Mouse (Mus musculus) embryonic facial prominence, embryonic 14.5 days (tissue): ENCODE measurements at regions not wholly inside any gene's neighbourhood (a gene's known extent, or its start where the extent isn't known, plus 50 kb on each side); places are given as distances from the start of the nearest gene placed in this dataset.
A peak's percentile ranks its signal among the peaks of the same experiment; 100 is the strongest.
"Not testable (repeated sequence)": the region's sequence is repeated elsewhere in the genome, so short reads cannot be mapped to it uniquely, and the experiment has no call there.

ENCODE experiments used
- ATAC-seq: fragments of 200-750 bp; cut with Nextera tagmentation; 2 replicates; pipeline ENCODE4 v1.8.0; 2017; ENCODE audit warnings: low read depth, moderate number of reproducible peaks, moderate TSS enrichment
- DNase-seq: peaks from one replicate; pipeline ENCODE4 v3.0.0-alpha.2; 2015; ENCODE audit warnings: low spot score
- H3K27ac ChIP-seq: fragments of 300-500 bp; sonication (generic); replicated peaks from 2 replicates; pipeline ENCODE4 v1.5.1; 2014; ENCODE audit warnings: low read depth, mild to moderate bottlenecking, low read length, moderate library complexity
- H3K27me3 ChIP-seq: fragments of 300-500 bp; sonication (generic); replicated peaks from 2 replicates; pipeline ENCODE4 v1.6.1; 2014; ENCODE audit warnings: low read length; ENCODE audit not compliant: control insufficient read depth, insufficient read depth
- H3K36me3 ChIP-seq: fragments of 300-500 bp; sonication (generic); 2 replicates; pipeline ENCODE4 v1.6.1; 2014; ENCODE audit warnings: low read length, mixed read lengths; ENCODE audit not compliant: control insufficient read depth, insufficient read depth
- H3K4me1 ChIP-seq: fragments of 300-500 bp; sonication (generic); 2 replicates; pipeline ENCODE4 v1.6.1; 2014; ENCODE audit warnings: antibody characterized with exemption, low read length; ENCODE audit not compliant: control insufficient read depth, insufficient read depth
- H3K4me2 ChIP-seq: fragments of 300-500 bp; sonication (generic); 2 replicates; pipeline ENCODE4 v1.6.1; 2014; ENCODE audit warnings: low read depth, mild to moderate bottlenecking, low read length, moderate library complexity, mixed read lengths
- H3K4me3 ChIP-seq: fragments of 300-500 bp; sonication (generic); 2 replicates; pipeline ENCODE4 v1.5.1; 2014; ENCODE audit warnings: low read depth, mild to moderate bottlenecking, low read length
- H3K9ac ChIP-seq: fragments of 300-500 bp; sonication (generic); 2 replicates; pipeline ENCODE4 v1.6.1; 2014; ENCODE audit warnings: low read depth, mild to moderate bottlenecking, low read length, moderate library complexity, mixed read lengths
- H3K9me3 ChIP-seq: fragments of 300-500 bp; sonication (generic); 2 replicates; pipeline ENCODE4 v1.6.1; 2016; ENCODE audit warnings: low read length; ENCODE audit not compliant: control insufficient read depth
- WGBS: fragments of 180-500 bp; shearing (Covaris S2); extraction: QIAGEN DNeasy Blood & Tissue Kit; methylation state at CpG from one replicate; pipeline ENCODE4 v1.1.7; 2014; 5-methylcytosine and 5-hydroxymethylcytosine counted together

DNA sequence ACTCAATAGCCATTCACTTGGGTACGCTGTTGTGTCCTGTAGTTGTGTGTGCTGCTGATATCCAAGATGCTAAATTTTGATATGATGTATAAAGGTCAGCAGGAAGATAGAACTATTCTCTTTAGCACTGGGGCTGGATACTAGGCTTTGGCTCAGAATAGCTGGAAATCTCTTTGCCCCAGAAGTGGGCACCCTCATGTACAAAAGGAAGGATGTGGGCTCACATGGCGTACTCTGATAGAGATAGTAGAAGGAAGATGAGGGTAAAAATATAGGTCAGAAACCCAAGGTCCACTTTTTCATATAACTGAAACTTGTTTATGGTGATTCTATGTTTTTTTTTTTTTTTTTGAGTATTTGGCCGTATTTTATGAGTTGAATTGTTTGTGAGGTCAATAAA, 1001.0 kb downstream of the Car8 start:
- DNase-seq = no peak
- Histone ChIP-seq H3K36me3 (no peaks in the 10 kb centered on the region), H3K9me3 (peaks cover 13% of the 10 kb centered on the region), H3K4me1 (no peaks in the 10 kb centered on the region), H3K27me3 (no peaks in the 10 kb centered on the region), H3K4me2 (no peak overlapping the region), H3K4me3 (no peak overlapping the region), H3K9ac (no peak overlapping the region), H3K27ac (no peak overlapping the region)
- 86% methylated on average over 3 of the region's 3 CpGs for WGBS
- no peak for ATAC-seq

DNA sequence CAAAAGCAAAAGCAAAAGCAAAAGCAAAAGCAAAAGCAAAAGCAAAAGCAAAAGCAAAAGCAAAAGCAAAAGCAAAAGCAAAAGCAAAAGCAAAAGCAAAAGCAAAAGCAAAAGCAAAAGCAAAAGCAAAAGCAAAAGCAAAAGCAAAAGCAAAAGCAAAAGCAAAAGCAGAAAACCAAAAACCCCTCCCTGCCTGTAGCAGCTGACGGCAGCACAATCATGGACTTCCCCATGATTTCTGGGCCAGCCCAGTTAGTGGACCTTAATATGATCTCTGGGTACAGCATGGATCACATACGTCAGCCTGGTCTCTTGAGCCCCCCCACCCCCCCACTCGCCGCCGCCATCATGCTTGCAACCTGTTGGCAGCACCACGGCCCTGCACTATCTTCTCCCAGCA, 1004.3 kb downstream of the Car8 start:
- not testable (repeated sequence) for H3K9ac ChIP-seq, H3K4me1 ChIP-seq, H3K4me2 ChIP-seq, H3K27ac ChIP-seq, H3K36me3 ChIP-seq, ATAC-seq, DNase-seq, H3K4me3 ChIP-seq, H3K27me3 ChIP-seq
- 98% methylated on average over 6 of the region's 6 CpGs for WGBS
- peaks cover 13% of the 10 kb centered on the region for H3K9me3 ChIP-seq

DNA sequence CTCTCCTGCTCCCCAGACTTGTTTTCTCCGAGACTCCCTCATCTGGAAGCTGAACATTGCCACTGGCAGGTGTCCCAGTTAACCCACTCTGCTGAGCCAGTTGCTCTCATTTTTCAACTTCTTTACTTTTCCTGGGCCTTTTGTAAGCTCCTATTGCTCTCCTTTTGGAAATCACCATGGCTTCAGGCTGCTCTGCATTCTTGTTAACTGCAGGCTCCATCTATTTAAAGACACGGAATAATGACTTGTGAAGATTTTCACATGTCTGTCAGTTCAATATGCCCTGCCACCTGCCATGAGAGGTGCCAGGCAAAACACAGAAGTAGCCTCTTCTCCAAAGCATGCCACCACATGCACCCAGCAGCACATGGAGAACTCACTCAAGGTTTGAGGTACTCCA, 1009.9 kb downstream of the Car8 start:
- peaks cover 5% of the 10 kb centered on the region; the same call in 1 of the 2 replicates for H3K9me3 ChIP-seq
- no peak overlapping the region for H3K4me2 ChIP-seq
- no peaks in the 10 kb centered on the region for H3K36me3 ChIP-seq
- DNase-seq (peak; percentile 41), ATAC-seq (no peak)
- no peak overlapping the region for H3K27ac ChIP-seq
- H3K4me3 ChIP-seq = no peak overlapping the region
- WGBS = 48% methylated on average over 2 of the region's 2 CpGs
- no peaks in the 10 kb centered on the region for H3K27me3 ChIP-seq
- no peaks in the 10 kb centered on the region for H3K4me1 ChIP-seq
- no peak overlapping the region for H3K9ac ChIP-seq

DNA sequence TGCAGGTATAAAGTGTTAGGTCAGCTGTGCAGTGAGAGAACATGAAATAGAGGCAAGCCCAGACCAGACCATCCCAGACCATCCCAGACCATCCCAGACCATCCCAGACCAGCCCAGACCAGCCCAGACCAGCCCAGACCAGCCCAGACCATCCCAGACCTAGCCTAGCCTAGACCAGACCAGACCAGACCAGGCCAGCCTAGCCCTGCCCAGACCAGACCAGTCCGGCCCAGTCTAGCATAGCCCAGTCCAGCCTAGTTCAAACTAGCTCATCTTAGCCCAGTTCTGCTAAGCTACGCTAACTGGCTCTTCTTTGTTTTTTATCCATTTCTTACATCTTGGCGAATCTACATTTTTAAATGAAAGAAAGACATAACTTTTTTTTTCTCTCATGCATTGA, 1015.9 kb downstream of the Car8 start:
- ATAC-seq (no peak), DNase-seq (no peak)
- whole genome bisulfite sequencing = 93% methylated on average over 3 of the region's 3 CpGs
- H3K27ac ChIP-seq = no peak overlapping the region
- H3K27me3 ChIP-seq = no peaks in the 10 kb centered on the region
- H3K4me2 ChIP-seq = no peak overlapping the region
- H3K4me3 ChIP-seq = no peak overlapping the region
- H3K9ac ChIP-seq = no peak overlapping the region
- H3K9me3 ChIP-seq = no peaks in the 10 kb centered on the region
- no peaks in the 10 kb centered on the region for H3K36me3 ChIP-seq
- no peaks in the 10 kb centered on the region for H3K4me1 ChIP-seq

DNA sequence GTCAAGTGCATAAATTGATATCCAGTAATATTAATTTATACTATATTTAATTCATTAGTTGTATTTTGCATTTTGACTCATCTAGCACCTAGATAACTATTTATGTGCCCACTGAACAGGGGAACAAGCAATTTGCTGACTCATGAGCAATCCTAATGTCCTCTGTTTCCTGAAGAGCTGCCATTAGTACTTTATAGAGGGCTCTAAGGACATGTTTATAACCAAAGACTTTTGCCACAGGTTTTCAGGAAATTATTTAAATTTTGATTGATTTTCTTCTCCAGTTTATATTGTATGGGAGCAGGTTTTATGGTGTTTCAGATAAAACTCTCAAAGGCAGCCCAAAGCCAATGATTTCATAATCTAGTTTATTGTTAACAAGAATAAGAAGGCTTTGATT, 1018.4 kb downstream of the Car8 start:
- Histone ChIP-seq H3K4me1 (no peaks in the 10 kb centered on the region), H3K9me3 (no peaks in the 10 kb centered on the region), H3K4me2 (no peak overlapping the region), H3K9ac (no peak overlapping the region), H3K36me3 (no peaks in the 10 kb centered on the region), H3K27me3 (no peaks in the 10 kb centered on the region), H3K4me3 (no peak overlapping the region), H3K27ac (no peak overlapping the region)
- no peak for ATAC-seq
- DNase-seq = no peak

DNA sequence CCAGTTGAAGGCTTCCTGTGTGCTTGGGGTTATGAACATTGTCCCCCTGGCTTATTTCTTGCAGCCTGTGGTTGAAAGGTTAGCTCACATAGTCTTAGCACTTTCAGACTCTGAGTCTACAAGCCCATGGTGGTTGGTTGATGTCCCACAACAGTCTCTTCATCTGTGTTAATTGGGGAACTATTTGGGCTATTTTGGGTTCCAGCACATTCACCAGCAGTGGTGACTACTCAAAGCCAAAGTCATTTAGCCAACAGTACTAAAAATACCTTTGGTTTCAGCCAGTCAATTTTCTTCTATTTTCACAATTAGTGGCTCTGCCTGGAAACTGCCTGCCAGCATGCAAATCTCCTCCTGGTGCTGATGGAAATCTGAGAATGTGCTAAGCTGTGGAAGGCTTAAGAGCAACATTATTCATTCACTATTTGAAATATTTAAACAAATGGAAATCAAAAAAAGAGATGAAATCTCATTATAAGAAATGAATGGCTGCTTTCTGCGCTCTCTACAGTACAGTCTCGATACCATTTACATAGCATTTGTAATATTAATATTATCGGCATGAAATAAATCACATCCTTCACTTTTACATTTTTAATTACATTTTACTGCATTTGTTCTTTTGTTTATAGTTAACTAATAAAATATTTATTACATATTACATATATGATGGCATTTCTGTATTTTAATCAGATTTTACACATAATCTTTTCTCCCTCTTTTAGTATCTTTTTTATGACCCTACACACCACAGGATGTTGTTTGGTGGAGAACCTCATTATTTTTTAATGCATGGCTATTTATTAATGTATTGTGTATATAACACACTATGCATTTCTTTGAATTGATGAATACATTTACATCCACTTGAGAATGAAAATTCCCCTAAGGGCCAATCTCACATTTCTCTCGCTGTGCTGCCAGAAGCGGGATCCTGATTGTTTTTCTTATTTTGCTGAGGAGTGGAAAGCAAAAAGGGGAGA, 1023.5 kb downstream of the Car8 start:
- no peaks in the 10 kb centered on the region for H3K9me3 ChIP-seq
- 64% methylated on average over 5 of the region's 5 CpGs for WGBS

DNA sequence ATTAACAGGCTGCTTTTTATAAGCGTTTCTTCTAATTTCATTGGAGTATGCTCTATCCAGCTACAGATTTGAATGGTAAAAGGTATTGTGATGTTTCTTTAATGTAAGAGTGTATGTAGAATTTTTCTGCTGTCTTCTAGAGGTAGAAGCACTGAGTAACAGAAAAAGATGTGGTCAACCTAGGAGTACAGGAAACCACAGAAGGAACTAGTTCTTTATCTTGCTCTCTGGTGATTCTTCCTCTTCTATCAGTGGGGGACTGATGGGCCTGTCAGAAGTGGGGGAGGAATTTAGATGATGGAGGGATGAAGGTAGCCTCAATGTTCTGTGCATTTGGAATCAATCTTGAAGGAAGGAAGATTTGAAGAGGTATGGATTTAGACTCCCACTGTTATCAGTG, 1031.9 kb downstream of the Car8 start:
- no peak for ATAC-seq
- Histone ChIP-seq H3K27ac (no peak overlapping the region), H3K27me3 (no peaks in the 10 kb centered on the region), H3K9me3 (no peaks in the 10 kb centered on the region), H3K4me1 (no peaks in the 10 kb centered on the region), H3K4me2 (no peak overlapping the region), H3K4me3 (no peak overlapping the region), H3K36me3 (no peaks in the 10 kb centered on the region), H3K9ac (no peak overlapping the region)
- DNase-seq = no peak
- WGBS = 81% methylated on average over 1 of the region's 1 CpGs

More for the DNA sequence above, 1023.5 kb downstream of the Car8 start:
- Histone ChIP-seq H3K4me3 (no peak overlapping the region), H3K4me1 (no peaks in the 10 kb centered on the region), H3K9ac (no peak overlapping the region), H3K4me2 (no peak overlapping the region), H3K27me3 (no peaks in the 10 kb centered on the region), H3K27ac (no peak overlapping the region), H3K36me3 (no peaks in the 10 kb centered on the region)
- ATAC-seq (no peak), DNase-seq (peak; percentile 23)

DNA sequence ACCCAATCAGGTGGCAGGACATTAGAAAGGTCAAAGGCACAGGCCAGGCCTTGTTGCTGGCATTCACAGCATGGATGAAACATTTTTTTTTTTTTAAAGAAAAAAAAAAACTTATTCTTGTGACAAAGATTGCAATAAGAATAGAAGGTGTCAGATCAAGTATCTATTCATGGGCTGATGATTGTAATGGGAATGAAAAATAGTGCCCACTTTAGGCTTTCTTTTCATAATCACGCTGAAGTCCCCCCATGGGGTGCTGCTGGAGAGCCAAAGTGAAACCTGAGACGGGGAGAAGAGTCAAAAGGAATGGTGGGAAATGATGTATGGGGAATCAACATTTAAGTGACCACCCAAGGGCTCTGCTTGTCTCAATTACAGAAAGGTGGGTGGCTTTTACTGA, 1037.0 kb downstream of the Car8 start:
- Histone ChIP-seq H3K9me3 (no peaks in the 10 kb centered on the region), H3K4me2 (no peak overlapping the region), H3K9ac (no peak overlapping the region), H3K27me3 (no peaks in the 10 kb centered on the region), H3K27ac (no peak overlapping the region), H3K4me3 (no peak overlapping the region), H3K36me3 (no peaks in the 10 kb centered on the region), H3K4me1 (no peaks in the 10 kb centered on the region)
- ATAC-seq (no peak), DNase-seq (no peak)
- WGBS = 27% methylated on average over 2 of the region's 2 CpGs

DNA sequence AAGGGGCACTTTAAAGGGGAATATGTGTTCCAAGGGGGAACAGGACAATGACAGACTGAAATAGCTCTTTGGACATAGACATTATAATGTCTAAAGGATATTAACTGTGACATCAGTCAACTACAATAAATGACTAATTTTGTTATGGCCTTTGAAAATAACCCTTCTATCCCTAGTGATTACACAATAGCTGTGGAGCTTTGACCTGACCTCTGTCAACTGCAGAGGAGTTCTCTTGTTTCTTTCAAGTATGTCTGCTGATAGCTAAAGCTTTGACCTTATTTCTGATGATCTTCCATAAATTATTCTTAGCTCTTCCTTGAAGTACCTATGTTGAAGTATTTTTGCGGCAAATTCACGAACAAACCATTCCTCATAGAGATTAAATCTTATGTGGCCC, 1038.9 kb downstream of the Car8 start:
- Histone ChIP-seq H3K4me3 (no peak overlapping the region), H3K27ac (no peak overlapping the region), H3K9me3 (no peaks in the 10 kb centered on the region), H3K27me3 (no peaks in the 10 kb centered on the region), H3K4me1 (no peaks in the 10 kb centered on the region), H3K36me3 (no peaks in the 10 kb centered on the region), H3K4me2 (no peak overlapping the region), H3K9ac (no peak overlapping the region)
- ATAC-seq = no peak
- 75% methylated on average over 2 of the region's 2 CpGs for WGBS
- no peak for DNase-seq
